Mouse (Mus musculus) intestine, embryonic 16.5 days (tissue): ENCODE results near the gene Gm10354. TPM values are rescaled to one million over a fixed set of nuclear protein-coding genes. Genes with fewer than 3 reads are reported as not detected.
A peak's percentile ranks its signal among the peaks of the same experiment; 100 is the strongest.
"Not testable (repeated sequence)": the region's sequence is repeated elsewhere in the genome, so short reads cannot be mapped to it uniquely, and the experiment has no call there.

Experiments
- ATAC-seq: fragments of 200-750 bp; cut with Nextera tagmentation; 2 replicates; pipeline ENCODE4 v1.8.0; 2017; ENCODE audit warnings: moderate TSS enrichment, moderate library complexity
- H3K27ac ChIP-seq: fragments of 300-500 bp; sonication (generic); 2 replicates; pipeline ENCODE4 v1.5.1; 2014; ENCODE audit warnings: mild to moderate bottlenecking, low read length
- H3K27me3 ChIP-seq: fragments of 300-500 bp; sonication (generic); replicated peaks from 2 replicates; pipeline ENCODE4 v1.6.1; 2014; ENCODE audit warnings: low read length, control low read depth, mixed read lengths; ENCODE audit not compliant: control insufficient read depth, insufficient read depth
- H3K36me3 ChIP-seq: fragments of 300-500 bp; sonication (generic); 2 replicates; pipeline ENCODE4 v1.6.1; 2014; ENCODE audit warnings: low read length, control low read depth; ENCODE audit not compliant: control insufficient read depth, insufficient read depth
- H3K4me1 ChIP-seq: fragments of 300-500 bp; sonication (generic); 2 replicates; pipeline ENCODE4 v1.6.1; 2014; ENCODE audit warnings: low read length, control low read depth, mixed read lengths; ENCODE audit not compliant: control insufficient read depth, insufficient read depth
- H3K4me2 ChIP-seq: fragments of 300-500 bp; sonication (generic); 2 replicates; pipeline ENCODE4 v1.6.1; 2014; ENCODE audit warnings: low read depth, low read length, control low read depth
- H3K4me3 ChIP-seq: fragments of 300-500 bp; sonication (generic); 2 replicates; pipeline ENCODE4 v1.5.1; 2014; ENCODE audit warnings: mild to moderate bottlenecking, low read length
- H3K9ac ChIP-seq: fragments of 300-500 bp; sonication (generic); 2 replicates; pipeline ENCODE4 v1.6.1; 2014; ENCODE audit warnings: low read depth, low read length
- H3K9me3 ChIP-seq: fragments of 300-500 bp; sonication (generic); 2 replicates; pipeline ENCODE4 v1.6.1; 2016; ENCODE audit warnings: low read length, control low read depth; ENCODE audit not compliant: control insufficient read depth
- WGBS: fragments of 180-500 bp; shearing (Covaris S2); extraction: QIAGEN DNeasy Blood & Tissue Kit; methylation state at CpG from one replicate; pipeline ENCODE4 v1.1.7; 2014; 5-methylcytosine and 5-hydroxymethylcytosine counted together
- polyA plus RNA-seq: library from polyadenylated mRNA; unstranded; fragments of >200 nt; fragmentation: Nextera tagmentation; extraction: Ambion mirVana; gene quantifications from 2 replicates; pipeline ENCODE4 v1.2.1, GENCODE M21; 2015

Gm10354 gene
- polyA plus RNA-seq, 1 experiment from 2014 or later = not detected

- not testable (repeated sequence) for H3K9me3 ChIP-seq, H3K9ac ChIP-seq, H3K4me2 ChIP-seq, H3K27ac ChIP-seq, H3K27me3 ChIP-seq, H3K4me1 ChIP-seq, H3K36me3 ChIP-seq, H3K4me3 ChIP-seq, ATAC-seq
- WGBS = 84% methylated on average over 4 of the region's 4 CpGs
These were observed 18.8 kb upstream of the Gm10354 start for GRCm38 (mm10) chr5:14997556-14997955.

GRCm38 (mm10) chr5:14996670-14997249 is 18.0 kb upstream of the Gm10354 start:
- not testable (repeated sequence) for H3K4me2 ChIP-seq, ATAC-seq, H3K4me1 ChIP-seq, H3K36me3 ChIP-seq, H3K27ac ChIP-seq, H3K27me3 ChIP-seq, H3K9ac ChIP-seq, H3K9me3 ChIP-seq, H3K4me3 ChIP-seq
- whole genome bisulfite sequencing = 76% methylated on average over 6 of the region's 7 CpGs

GRCm38 (mm10) chr5:14994124-14994523 is 15.4 kb upstream of the Gm10354 start:
- not testable (repeated sequence) for H3K4me3 ChIP-seq, H3K4me2 ChIP-seq, H3K27ac ChIP-seq, H3K27me3 ChIP-seq, H3K36me3 ChIP-seq, H3K9ac ChIP-seq, H3K9me3 ChIP-seq, H3K4me1 ChIP-seq
- peak; percentile 56; the same call in 1 of the 2 replicates for ATAC-seq
- 87% methylated on average over 6 of the region's 6 CpGs for WGBS

GRCm38 (mm10) chr5:14990375-14991158 is 11.8 kb upstream of the Gm10354 start:
- H3K4me1 ChIP-seq, H3K27ac ChIP-seq, H3K36me3 ChIP-seq, H3K4me2 ChIP-seq, H3K9me3 ChIP-seq, H3K9ac ChIP-seq, H3K27me3 ChIP-seq, ATAC-seq, H3K4me3 ChIP-seq: not testable (repeated sequence)
- WGBS = 76% methylated on average over 7 of the region's 8 CpGs

- WGBS = 37% methylated on average over 5 of the region's 6 CpGs
- not testable (repeated sequence) for H3K9ac ChIP-seq, ATAC-seq, H3K9me3 ChIP-seq, H3K27me3 ChIP-seq, H3K36me3 ChIP-seq, H3K4me1 ChIP-seq, H3K27ac ChIP-seq, H3K4me3 ChIP-seq, H3K4me2 ChIP-seq
These were observed 8.1 kb upstream of the Gm10354 start for GRCm38 (mm10) chr5:14986649-14987387.

- not testable (repeated sequence) for H3K9ac ChIP-seq, H3K36me3 ChIP-seq, H3K9me3 ChIP-seq, ATAC-seq, H3K4me3 ChIP-seq, H3K27me3 ChIP-seq, H3K4me2 ChIP-seq, H3K27ac ChIP-seq, H3K4me1 ChIP-seq
- 78% methylated on average over 4 of the region's 4 CpGs for WGBS
These were observed 1.4 kb downstream of the Gm10354 start for GRCm38 (mm10) chr5:14977368-14977767.

GRCm38 (mm10) chr5:14975294-14975693 is 3.4 kb downstream of the Gm10354 start:
- H3K9me3 ChIP-seq, H3K4me1 ChIP-seq, H3K4me3 ChIP-seq, H3K9ac ChIP-seq, H3K27ac ChIP-seq, ATAC-seq, H3K4me2 ChIP-seq, H3K36me3 ChIP-seq, H3K27me3 ChIP-seq: not testable (repeated sequence)
- WGBS = 54% methylated on average over 3 of the region's 4 CpGs

- ATAC-seq, H3K36me3 ChIP-seq, H3K27me3 ChIP-seq, H3K4me3 ChIP-seq, H3K9me3 ChIP-seq, H3K27ac ChIP-seq, H3K4me2 ChIP-seq, H3K9ac ChIP-seq, H3K4me1 ChIP-seq: not testable (repeated sequence)
- WGBS = 76% methylated on average over 3 of the region's 3 CpGs
These were observed 5.9 kb downstream of the Gm10354 start for GRCm38 (mm10) chr5:14972841-14973240.

GRCm38 (mm10) chr5:14963821-14964220 is 14.9 kb downstream of the Gm10354 start:
- H3K4me1 ChIP-seq, H3K27ac ChIP-seq, H3K27me3 ChIP-seq, H3K4me3 ChIP-seq, H3K9me3 ChIP-seq, ATAC-seq, H3K9ac ChIP-seq, H3K36me3 ChIP-seq, H3K4me2 ChIP-seq: not testable (repeated sequence)
- 76% methylated on average over 13 of the region's 13 CpGs for WGBS
